Mouse (Mus musculus) lung, postnatal 0 days (tissue): ENCODE results near the gene Cpeb2.

Experiments used
- CTCF ChIP-seq: IDR thresholded peaks from 2 replicates; pipeline ENCODE4 v1.5.1; 2016; ENCODE audit warnings: antibody characterized with exemption, mild to moderate bottlenecking
- EP300 ChIP-seq: IDR thresholded peaks from 2 replicates; pipeline ENCODE4 v1.6.1; 2016; ENCODE audit warnings: antibody characterized with exemption, mild to moderate bottlenecking, control low read depth

DNA sequence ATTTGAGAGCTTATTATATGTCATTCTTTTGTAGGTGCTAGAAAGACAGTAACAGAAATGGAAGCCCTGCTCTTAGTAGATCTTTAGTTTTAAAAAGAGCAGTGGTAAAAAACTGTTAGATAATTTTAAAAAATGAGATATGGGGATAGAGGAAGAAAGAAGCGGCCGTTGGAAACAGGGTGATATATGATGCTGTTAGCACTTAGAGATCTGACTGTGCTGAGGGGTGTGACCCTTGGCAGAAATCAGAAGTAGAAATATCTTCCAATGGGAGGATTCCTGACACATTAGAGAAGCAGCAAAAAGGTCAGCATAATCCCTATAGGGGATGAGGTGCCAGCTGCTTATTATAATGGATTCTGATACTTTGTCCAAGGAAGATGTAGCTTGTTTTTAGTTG is 24.5 kb downstream of the Cpeb2 start:
- no peak for TF ChIP-seq CTCF
- no peak for TF ChIP-seq EP300
